Mouse (Mus musculus) cerebellum, postnatal 4 days (tissue): ENCODE results near the gene Hcn1.

Experiments used
- DNase-seq, 2 experiments: peaks; one replicate each; pipeline ENCODE4 v3.0.0; 2022; ENCODE audit warnings: low spot score in 2 of 2, mixed read lengths in 1 of 2

Hcn1 gene

GRCm38 (mm10) chr13:117705573-117705972 is 103.5 kb downstream of the Hcn1 start:
- no peak for DNase-seq

GRCm38 (mm10) chr13:117705997-117706396 is 103.9 kb downstream of the Hcn1 start:
- DNase-seq: peak in 1 of 2 experiments; percentile 30

DNA sequence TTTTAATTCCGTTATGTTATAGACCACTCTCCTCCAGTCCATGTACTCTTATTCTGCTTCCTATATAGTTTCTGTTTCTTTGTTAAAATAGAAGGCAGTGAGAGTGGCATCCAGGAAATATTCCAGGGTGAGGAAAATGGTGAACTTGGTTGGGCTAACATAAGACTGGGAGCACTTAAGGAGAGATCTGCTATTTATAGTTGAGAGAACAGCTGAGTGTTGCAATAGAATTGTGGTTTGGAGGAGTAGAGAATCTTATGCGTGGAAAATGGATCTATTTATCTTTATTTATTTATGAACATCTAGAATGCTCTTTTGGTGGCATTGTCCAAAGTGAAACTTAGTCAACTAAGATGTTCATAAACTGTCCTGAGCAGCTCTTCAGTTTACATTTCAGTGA is 104.4 kb downstream of the Hcn1 start:
- no peak for DNase-seq

GRCm38 (mm10) chr13:117706986-117707738 is 105.0 kb downstream of the Hcn1 start:
- peak in 1 of 2 experiments; percentile 12 for DNase-seq

DNA sequence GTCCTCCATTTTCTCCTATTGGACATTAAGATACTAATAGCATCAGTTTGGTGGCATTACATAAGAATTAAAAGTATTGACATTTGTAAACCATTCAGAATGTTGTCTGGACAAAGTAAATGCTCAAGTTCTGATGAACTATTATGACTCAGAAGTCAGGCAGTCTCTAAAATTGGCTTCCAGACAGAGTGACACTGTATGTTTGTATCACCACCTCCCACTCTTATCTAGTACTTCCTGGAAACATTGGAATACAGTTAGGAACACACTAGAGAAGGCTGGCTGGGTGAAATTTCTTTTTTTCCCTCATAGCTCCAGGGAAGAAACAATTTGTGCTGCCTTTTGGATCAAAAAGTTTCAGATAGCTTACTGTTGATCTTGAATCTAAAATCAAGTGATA is 108.7 kb downstream of the Hcn1 start:
- DNase-seq: no peak

DNA sequence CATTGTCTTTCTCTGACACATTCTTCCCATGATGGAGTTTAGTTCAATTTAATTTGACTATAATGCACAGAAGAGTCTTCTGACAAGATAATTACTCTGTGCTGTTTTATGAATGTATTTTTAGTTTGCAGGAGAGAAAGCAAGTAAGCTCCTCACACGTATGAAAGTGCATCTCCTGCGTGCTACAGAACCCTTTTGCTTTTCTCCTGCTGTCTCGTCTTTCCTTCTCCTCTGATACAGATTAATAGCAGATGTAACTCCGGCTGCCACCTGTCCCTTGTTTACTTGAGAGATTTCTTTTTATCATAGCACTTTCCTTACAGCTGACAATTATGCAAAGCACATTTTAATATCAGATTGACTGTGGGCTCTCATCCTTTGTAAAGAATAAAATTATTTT is 120.0 kb downstream of the Hcn1 start:
- no peak for DNase-seq

DNA sequence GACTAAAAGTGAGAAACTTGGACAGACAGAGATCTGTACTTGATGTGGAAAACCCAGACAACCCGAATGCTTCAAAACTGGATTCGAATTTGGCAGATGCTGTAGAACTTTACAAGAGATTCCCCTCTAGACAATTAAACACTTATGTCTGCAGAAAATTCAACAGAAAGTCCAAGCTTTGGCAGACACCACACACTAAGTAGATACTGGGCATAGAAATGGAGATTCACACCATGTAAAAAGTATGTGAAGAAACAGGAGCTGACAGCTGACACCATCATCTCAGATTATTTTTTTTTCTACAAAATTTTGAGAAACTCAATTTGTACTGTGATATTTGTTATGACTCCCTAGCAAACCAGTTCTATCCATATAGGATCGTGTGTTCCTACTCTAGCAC is 122.0 kb downstream of the Hcn1 start:
- no peak for DNase-seq

DNA sequence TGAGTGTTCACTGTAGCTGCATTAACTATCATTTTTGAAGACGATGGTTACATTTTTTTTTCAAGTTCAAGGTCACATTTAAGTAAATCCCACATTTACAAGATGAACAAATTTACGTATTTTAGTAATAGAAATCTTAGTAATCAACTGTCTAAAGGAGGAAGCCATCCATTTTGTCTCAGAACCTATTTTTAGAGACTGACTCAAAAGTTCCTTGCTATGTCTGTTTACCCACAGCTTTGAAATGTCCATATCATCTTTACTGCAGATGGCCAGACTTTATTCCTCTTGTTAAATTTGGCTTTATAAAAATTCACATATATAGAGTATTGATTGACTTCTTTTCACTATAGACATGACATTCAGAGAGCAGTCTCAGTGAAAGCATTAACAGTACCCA is 126.3 kb downstream of the Hcn1 start:
- DNase-seq: no peak

GRCm38 (mm10) chr13:117732738-117733137 is 130.6 kb downstream of the Hcn1 start:
- DNase-seq: no peak

- DNase-seq: no peak
Observed at GRCm38 (mm10) chr13:117744451-117744850, 142.3 kb downstream of the Hcn1 start.

DNA sequence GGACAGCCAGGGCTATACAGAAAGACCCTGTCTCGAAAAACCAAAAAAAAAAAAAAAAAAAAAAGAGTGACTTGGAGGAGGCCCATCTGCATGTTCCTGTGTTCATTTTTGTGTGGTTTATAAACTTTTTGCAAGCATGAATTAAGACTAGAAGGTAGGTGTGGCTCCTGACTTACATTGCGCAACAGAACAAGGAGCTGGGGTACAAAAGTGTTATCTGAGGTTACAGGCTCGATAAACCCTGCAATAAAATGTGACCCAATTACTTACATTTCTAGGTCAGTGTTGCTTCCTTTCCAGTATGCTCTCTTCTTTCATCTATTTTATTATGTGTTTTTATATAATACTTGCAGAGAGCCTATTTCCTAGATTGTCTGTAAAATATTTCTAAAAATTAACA is 143.1 kb downstream of the Hcn1 start:
- DNase-seq: no peak

GRCm38 (mm10) chr13:117765487-117765886 is 163.4 kb downstream of the Hcn1 start:
- DNase-seq: peak in 1 of 2 experiments; percentile 48

- peak in 1 of 2 experiments; percentile 23 for DNase-seq
Observed at GRCm38 (mm10) chr13:117785376-117785775, 183.3 kb downstream of the Hcn1 start.

- no peak for DNase-seq
Observed at GRCm38 (mm10) chr13:117792861-117793260, 190.7 kb downstream of the Hcn1 start.

DNA sequence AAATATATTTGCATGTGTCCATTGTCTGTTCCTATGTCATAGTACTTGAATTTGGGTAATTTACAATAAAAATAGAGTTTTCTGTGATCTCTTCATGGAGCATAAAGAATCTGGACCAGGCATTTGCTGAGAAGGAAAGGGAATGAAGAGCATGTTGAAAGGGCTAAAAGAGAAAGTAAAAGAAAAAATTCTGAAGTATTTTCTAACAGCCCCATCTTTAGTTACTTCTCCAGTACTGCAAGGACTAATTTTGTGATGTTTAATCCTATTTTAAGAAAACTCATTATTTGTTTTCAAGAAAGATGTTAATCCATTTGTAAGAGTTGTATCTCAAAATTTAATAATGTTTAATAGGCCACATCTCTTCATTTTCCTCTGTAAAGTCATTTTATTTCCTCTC is 198.9 kb downstream of the Hcn1 start:
- no peak for DNase-seq

DNA sequence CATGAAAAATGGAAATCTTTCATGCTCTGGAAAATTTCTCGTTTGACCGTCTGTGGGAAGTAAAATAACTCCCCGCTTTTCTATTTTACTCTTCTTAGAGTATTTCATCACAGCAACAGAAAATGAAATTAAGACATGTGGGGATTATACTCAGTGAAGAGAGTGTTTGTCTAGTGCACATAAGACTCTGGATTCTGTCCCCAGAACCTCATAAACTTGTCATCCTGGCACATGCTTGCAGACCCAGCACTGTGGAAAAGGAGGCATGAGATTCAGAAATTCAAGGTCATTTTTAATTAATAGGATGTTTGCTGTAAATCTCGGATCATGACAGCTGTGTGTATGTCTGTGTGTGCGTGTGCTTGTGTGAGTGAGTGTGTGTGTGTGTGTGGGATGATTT is 225.5 kb downstream of the Hcn1 start:
- no peak for DNase-seq

- DNase-seq: no peak
Observed at GRCm38 (mm10) chr13:117836658-117837057, 234.5 kb downstream of the Hcn1 start.

- DNase-seq: no peak
Observed at GRCm38 (mm10) chr13:117838264-117838663, 236.1 kb downstream of the Hcn1 start.

- no peak for DNase-seq
Observed at GRCm38 (mm10) chr13:117842366-117842765, 240.2 kb downstream of the Hcn1 start.

DNA sequence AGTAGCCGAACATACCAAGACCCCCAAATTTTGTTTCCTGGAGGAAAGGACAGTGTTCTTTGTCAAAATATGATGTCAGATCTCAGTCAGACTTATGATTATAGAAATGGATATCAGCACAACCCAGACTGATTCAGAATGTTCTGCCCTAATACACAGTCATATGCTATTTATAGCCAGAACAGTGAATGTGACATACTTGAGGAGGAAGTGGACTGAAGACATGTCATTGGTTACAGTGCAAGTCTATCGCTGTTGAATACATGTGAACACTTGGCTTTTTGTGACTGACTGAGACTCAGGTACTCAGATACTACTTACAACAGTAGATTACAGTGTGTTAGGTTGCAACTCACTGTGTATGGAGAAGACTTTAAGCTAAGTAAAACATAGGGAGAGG is 245.2 kb downstream of the Hcn1 start:
- DNase-seq: no peak

GRCm38 (mm10) chr13:117848757-117849156 is 246.6 kb downstream of the Hcn1 start:
- no peak for DNase-seq

DNA sequence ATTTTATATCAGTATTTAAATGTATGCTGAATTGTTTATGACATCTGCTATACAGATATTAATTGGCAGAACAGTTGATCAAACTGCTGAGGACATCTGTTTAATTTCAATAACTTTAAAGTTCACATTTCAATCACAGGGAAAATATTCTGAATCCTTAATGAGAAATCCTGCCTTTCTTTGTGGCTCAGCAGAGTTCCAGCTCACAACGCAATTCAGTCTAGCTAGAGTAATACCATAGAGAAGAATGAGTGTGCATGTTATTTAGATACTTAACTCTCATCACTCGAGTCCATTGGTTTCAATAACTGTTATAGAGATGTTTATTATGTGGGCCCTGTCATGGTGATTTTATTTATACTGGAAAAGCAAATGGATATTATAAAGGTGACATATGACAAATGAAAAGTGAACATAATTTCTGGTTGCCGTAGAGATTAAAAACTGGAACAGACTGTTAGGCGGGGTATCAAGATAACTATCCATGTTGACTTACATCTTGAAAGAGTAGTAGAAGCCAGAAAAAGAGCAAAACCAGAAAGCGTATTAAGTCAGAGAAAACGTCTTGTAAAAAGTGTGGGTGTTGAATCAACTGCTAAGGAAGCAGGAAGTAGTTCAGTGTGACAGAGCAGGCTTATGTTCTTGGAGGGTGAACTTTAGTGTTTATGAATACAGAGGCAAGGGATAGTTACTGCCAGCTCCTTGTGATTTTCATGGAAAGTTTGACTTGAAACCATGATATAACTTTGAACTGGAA is 250.0 kb downstream of the Hcn1 start:
- DNase-seq: no peak

DNA sequence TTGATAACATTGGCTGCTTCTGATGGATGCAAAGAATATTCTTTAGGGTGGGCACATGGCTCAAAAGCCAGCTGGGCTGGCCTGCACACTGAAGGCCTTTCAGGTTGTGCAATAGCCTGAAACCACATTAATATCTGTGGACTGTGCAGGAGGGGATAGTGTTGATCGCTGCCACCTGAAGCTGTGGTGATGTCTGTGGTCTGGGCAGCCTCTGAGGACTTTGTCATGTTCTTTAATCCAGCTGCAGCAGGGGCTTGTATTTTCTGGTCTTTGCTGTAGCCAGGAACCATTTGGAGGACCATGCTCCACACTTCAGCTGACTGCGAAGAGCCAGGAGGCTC is 250.6 kb downstream of the Hcn1 start:
- DNase-seq: no peak
